Mouse (Mus musculus): Measurements from ENCODE around the gene Smug1.

Smug1 gene

DNA sequence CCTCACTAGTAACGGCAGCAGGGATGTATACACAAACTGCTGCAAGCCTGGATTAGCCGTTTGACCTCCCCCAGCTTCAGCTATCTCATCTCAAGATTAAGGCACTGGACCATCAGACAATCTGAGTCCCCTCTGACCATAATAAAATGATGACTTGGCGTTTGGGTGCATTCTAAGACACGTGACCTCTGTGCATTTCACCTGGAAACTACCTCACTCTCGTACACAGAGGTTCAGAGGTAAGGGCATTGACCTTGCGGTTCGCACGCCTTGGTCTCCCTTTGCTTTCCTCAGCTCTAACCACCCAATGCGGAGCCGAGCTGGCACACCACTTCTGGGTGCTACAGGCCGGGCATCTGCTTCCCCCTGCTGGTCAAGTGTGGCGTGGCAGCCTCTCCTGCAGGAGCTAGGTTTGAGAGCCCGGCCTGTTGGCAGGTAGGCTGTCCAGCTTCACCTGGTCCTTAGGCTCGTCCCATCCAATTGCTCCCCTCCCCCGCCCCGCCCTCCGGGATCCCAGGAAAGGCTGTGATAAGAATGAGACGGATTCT is 10.1 kb upstream of the Smug1 start:
- DNase-seq = peak; percentile 96

GRCm38 (mm10) chr15:103173251-103173650 is 6.4 kb upstream of the Smug1 start:
- DNase-seq = no peak

DNA sequence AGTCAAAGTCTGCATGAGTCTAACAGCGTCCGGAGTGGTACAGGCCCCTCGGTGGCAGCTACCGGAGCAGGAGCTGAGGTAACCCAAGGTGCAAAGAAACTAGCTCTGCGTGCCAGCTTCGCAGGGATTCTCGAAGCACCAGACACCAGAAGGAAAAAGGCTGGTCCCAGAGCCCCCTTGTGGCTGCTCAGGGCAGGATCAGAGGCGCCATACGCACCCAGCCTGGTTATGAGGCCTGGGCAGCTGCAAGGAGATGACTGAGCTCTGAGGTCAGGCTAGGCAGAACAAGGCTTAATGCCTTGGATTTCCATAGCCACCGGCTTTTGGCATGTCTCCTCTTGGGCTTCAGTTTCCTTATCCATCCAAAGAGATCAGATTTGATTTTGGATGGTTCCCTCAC is 5.6 kb upstream of the Smug1 start:
- peak; percentile 70 for DNase-seq

- no peak for DNase-seq
Measured at GRCm38 (mm10) chr15:103171276-103171675, 4.4 kb upstream of the Smug1 start.

GRCm38 (mm10) chr15:103170316-103170679 is 3.4 kb upstream of the Smug1 start:
- DNase-seq = no peak

DNA sequence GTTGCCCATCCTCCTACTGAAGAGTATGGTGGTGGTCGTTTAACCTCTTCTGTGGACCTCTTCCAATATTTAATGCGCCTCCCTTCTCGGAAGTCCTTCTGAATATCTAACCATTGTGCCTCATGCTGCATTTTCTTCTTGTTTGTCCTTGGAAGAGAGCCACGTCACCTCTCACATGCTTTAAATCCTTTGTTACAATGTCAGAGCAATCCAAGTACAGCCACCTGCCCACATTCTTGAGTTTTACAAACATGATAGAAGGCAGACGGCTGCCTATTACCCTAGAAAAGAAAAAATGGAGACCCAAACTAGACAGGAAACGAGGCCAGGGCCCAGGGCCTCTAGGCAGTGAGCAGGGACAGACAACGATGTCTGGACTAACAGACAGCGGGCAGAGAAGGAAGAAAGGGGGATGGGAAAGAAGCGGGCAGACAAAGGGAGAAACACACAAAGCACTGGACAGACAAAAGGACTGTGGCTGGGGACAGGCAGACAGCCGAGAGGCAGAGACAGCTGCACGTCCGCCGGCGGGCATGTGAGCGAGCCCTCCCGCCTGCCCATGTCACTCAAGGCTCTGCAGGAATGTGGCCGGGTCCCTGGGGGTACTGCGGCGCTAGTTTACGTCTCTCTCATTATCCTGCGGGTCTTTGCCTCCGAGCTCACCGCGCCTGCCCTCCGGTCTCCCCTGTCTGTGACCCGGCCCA is 2.9 kb upstream of the Smug1 start:
- no peak for DNase-seq

- no peak for DNase-seq
Measured at GRCm38 (mm10) chr15:103168801-103169611, 2.1 kb upstream of the Smug1 start.

DNA sequence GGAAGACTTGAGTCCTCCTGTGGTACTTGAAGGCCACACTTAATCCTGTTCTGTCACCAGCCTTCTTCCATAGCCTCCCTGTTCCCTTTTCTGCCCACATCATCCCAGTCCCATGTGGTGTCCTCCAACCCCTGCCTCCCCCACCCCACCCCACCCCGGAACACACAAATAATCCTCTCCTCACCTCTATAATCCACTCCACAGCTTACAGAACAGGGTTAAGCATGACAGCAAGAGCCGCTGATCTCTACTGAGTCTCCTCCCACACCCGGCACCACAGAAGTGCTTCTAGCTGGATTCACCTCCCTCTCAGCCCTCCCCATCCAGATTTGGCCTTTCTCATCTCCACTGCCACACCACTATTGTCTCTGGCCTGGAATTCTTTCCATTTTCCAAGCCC is 894 bp upstream of the Smug1 start:
- no peak for DNase-seq

GRCm38 (mm10) chr15:103165924-103166323 is 968 bp downstream of the Smug1 start:
- no peak for DNase-seq

- DNase-seq = peak; percentile 91
Measured at GRCm38 (mm10) chr15:103165379-103165778, 1.5 kb downstream of the Smug1 start.

- DNase-seq = peak; percentile 89
Measured at GRCm38 (mm10) chr15:103163182-103163919, 3.5 kb downstream of the Smug1 start.

- no peak for DNase-seq
Measured at GRCm38 (mm10) chr15:103157585-103157984, 9.3 kb downstream of the Smug1 start.

DNA sequence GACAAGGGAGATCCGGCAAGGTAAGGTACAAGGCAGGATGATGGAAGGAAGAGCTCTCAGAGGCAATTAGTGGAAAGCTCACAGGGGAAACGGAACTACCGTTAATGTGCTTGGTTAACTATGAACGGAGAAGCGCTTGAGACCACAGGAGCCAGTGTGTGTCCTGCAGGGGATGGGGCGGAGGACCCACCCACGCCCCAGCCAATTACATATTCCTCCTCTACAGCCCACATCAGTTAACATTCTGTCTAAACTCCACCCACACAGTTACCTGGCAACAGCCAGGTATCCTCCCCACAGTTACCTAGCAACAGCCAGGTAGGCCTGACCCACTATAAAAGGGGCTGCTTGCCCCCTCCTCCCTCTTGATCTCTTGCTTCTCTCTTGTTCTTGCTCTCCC is 10.0 kb downstream of the Smug1 start:
- no peak for DNase-seq

- DNase-seq = no peak
Measured at GRCm38 (mm10) chr15:103155366-103156321, 11.2 kb downstream of the Smug1 start.

- DNase-seq = no peak
Measured at GRCm38 (mm10) chr15:103152890-103153610, 13.8 kb downstream of the Smug1 start.

DNA sequence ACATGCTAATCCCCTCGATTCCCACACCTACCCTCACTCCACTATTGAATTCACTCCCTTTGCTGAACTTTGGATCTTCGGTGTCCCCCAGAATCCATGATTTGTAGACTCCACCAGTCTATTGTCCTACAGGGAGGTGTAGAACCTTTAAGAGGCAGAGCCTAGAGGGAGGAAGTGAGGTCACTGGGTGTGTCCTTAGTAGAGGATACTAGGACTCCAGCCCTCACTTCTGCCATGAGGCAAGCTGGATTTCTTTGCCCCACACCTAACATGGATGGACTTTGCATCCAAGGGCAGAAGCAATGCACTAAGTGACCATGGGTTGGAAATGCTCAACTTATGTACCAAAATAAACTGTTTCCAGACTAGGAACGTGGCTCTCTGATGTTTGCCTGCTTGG is 14.5 kb downstream of the Smug1 start:
- DNase-seq = no peak

- DNase-seq = no peak
Measured at GRCm38 (mm10) chr15:103147779-103148178, 19.1 kb downstream of the Smug1 start.

DNA sequence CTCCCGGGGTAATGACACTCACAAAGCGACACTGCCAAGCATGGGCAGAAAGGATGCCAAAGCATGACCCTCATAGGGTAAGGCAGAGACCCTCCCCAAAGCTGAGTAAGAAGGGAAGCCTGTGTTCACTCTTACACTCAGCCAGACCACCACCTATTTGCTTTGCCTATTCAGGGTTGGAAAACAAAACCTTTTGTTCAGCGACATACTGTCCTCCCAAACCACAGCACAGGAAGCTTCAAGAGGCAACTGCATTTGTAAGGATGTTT is 19.5 kb downstream of the Smug1 start:
- no peak for DNase-seq

DNA sequence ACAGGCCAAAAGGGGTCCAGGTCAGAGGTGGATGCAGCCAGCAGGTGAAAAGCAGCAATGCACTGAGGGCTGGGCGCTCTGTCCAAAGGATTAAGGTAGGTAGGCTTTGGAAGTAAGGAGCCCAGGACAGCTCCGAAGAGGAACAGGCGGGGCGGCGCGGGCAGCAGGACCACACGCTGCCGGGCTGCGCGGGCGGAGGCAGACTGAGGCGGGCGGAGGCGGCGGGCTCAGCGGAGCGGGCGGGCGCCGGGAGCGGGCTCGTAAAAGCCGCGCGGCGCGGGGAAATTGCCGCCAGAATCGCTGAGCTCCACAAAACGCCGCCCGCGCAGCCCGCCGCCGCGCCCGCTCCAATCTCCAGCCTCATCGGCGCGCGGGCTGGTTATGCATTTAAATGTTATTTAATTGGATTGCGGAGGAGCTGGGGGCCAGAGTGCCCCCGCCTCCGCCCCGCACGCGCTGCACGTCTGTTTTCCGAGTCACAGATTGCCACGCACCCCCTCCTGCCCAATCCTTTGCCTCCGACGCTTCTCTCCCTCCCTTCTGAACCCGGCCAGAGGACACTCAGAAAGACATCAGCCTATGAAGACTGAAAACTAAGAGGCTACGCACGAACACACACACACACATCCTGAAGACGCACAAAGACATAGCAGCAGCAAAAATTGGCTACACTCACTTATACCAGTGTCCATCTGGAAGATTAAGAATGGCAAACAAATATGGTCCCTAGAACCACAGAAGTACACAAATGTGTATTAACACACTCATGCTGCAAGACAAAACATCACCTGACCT is 20.1 kb downstream of the Smug1 start:
- DNase-seq = peak; percentile 76

GRCm38 (mm10) chr15:103145635-103146299 is 21.1 kb downstream of the Smug1 start:
- no peak for DNase-seq

Data from right cerebral cortex, postnatal 14 days (tissue).